Mouse (Mus musculus) MEL (cell line): Measurements from ENCODE around the gene Prph2. TPM values are rescaled to one million over a fixed set of nuclear protein-coding genes. Genes with fewer than 3 reads are reported as not detected.

ENCODE experiments used
- DNase-seq: peaks from one replicate; pipeline ENCODE4 v3.0.0; 2011; ENCODE audit warnings: low read depth, low spot score
- H3K27ac ChIP-seq: 2 replicates; pipeline ENCODE4 v1.5.1; 2012; ENCODE audit warnings: low read depth, mild to moderate bottlenecking, control low read depth, low read length, moderate library complexity; ENCODE audit not compliant: control insufficient read depth
- H3K27me3 ChIP-seq, 2 experiments: fragments of 150-350 bp in 1 of 2; sonication (generic) in 1 of 2; 2 replicates each; pipeline ENCODE4 v1.6.1; 2012; ENCODE audit warnings: low read length in 2 of 2, mild to moderate bottlenecking in 2 of 2, improper control_type of control experiment in 1 of 2, moderate library complexity in 1 of 2; ENCODE audit not compliant: insufficient read depth in 2 of 2, control insufficient read depth in 1 of 2
- H3K36me3 ChIP-seq, 2 experiments: 2 replicates each; pipeline ENCODE4 v1.6.1; 2012 to 2014; ENCODE audit warnings: low read length in 2 of 2, improper control_type of control experiment in 1 of 2, inconsistent platforms in 1 of 2, mild to moderate bottlenecking in 1 of 2; ENCODE audit not compliant: insufficient read depth in 2 of 2, control insufficient read depth in 1 of 2
- H3K4me1 ChIP-seq, 2 experiments: fragments of 150-350 bp in 1 of 2; sonication (generic) in 1 of 2; 2 replicates each; pipeline ENCODE4 v1.6.1; 2012; ENCODE audit warnings: low read length in 2 of 2, improper control_type of control experiment in 1 of 2, mild to moderate bottlenecking in 1 of 2; ENCODE audit not compliant: insufficient read depth in 2 of 2, control insufficient read depth in 1 of 2
- H3K4me3 ChIP-seq, 2 experiments: fragments of 150-350 bp in 1 of 2; sonication (generic) in 1 of 2; 2 replicates each; pipeline ENCODE4 v1.5.1; 2012; ENCODE audit warnings: low read depth in 2 of 2, low read length in 2 of 2, mild to moderate bottlenecking in 2 of 2, moderate library complexity in 2 of 2, control low read depth in 1 of 2, improper control_type of control experiment in 1 of 2; ENCODE audit not compliant: control insufficient read depth in 1 of 2, insufficient read depth in 1 of 2
- H3K79me2 ChIP-seq: 2 replicates; pipeline ENCODE4 v1.6.1; 2012; ENCODE audit warnings: mild to moderate bottlenecking, low read length, moderate library complexity; ENCODE audit not compliant: control insufficient read depth, poor library complexity, insufficient read depth
- H3K9ac ChIP-seq: 2 replicates; pipeline ENCODE4 v1.6.1; 2012; ENCODE audit warnings: low read depth, mild to moderate bottlenecking, control low read depth, low read length, moderate library complexity; ENCODE audit not compliant: control insufficient read depth, poor library complexity, severe bottlenecking
- H3K9me3 ChIP-seq: fragments of 150-350 bp; sonication (generic); replicated peaks from 2 replicates; pipeline ENCODE4 v1.6.1; 2012; ENCODE audit warnings: mild to moderate bottlenecking, low read length, improper control_type of control experiment, moderate library complexity; ENCODE audit not compliant: insufficient read depth
- BHLHE40 ChIP-seq: IDR thresholded peaks from 2 replicates; pipeline ENCODE4 v1.6.1; 2012; ENCODE audit warnings: low read depth, mild to moderate bottlenecking, inconsistent platforms, low read length, improper control_type of control experiment, borderline replicate concordance
- CHD1 ChIP-seq: IDR thresholded peaks from 2 replicates; pipeline ENCODE4 v1.6.1; 2012; ENCODE audit warnings: low read depth, mild to moderate bottlenecking, inconsistent platforms, low read length, improper control_type of control experiment
- CTCF ChIP-seq, 3 experiments: IDR thresholded peaks in 2 of 3; conservative IDR thresholded peaks in 1 of 3; 2 replicates each; pipeline ENCODE4 v1.5.1; 2011 to 2012; ENCODE audit warnings: low read length in 3 of 3, low read depth in 2 of 3, mild to moderate bottlenecking in 2 of 3, improper control_type of control experiment in 1 of 3, inconsistent platforms in 1 of 3, mixed read lengths in 1 of 3, moderate library complexity in 1 of 3; ENCODE audit not compliant: control insufficient read depth in 1 of 3, insufficient read depth in 1 of 3, poor library complexity in 1 of 3, severe bottlenecking in 1 of 3
- ELF1 ChIP-seq: IDR thresholded peaks from 2 replicates; pipeline ENCODE4 v1.6.1; 2014; ENCODE audit warnings: low read depth, mild to moderate bottlenecking, inconsistent platforms, low read length, improper control_type of control experiment, moderate library complexity
- EP300 ChIP-seq, 2 experiments: IDR thresholded peaks; 2 replicates each; pipeline ENCODE4 v1.6.1; 2011; ENCODE audit warnings: improper control_type of control experiment in 2 of 2, low read length in 2 of 2, low read depth in 1 of 2, mild to moderate bottlenecking in 1 of 2
- ETS1 ChIP-seq: IDR thresholded peaks from 2 replicates; pipeline ENCODE4 v1.6.1; 2012; ENCODE audit warnings: low read depth, mild to moderate bottlenecking, inconsistent platforms, low read length, improper control_type of control experiment, moderate library complexity
- GABPA ChIP-seq: IDR thresholded peaks from 2 replicates; pipeline ENCODE4 v1.6.1; 2012; ENCODE audit warnings: low read depth, mild to moderate bottlenecking, inconsistent platforms, low read length, improper control_type of control experiment, moderate library complexity
- HCFC1 ChIP-seq: IDR thresholded peaks from 2 replicates; pipeline ENCODE4 v1.6.1; 2012; ENCODE audit warnings: low read depth, mild to moderate bottlenecking, inconsistent platforms, low read length, improper control_type of control experiment, moderate library complexity
- JUND ChIP-seq: IDR thresholded peaks from 2 replicates; pipeline ENCODE4 v1.6.1; 2011; ENCODE audit warnings: low read depth, mild to moderate bottlenecking, improper control_type of control experiment, low read length
- KAT2A ChIP-seq: conservative IDR thresholded peaks from 2 replicates; pipeline ENCODE4 v1.6.1; 2012; ENCODE audit warnings: low read depth, low read length, improper control_type of control experiment, inconsistent platforms
- MAFK ChIP-seq: IDR thresholded peaks from 2 replicates; pipeline ENCODE4 v1.6.1; 2011; ENCODE audit warnings: low read depth, mild to moderate bottlenecking, low read length, improper control_type of control experiment, borderline replicate concordance
- MAX ChIP-seq: IDR thresholded peaks from 2 replicates; pipeline ENCODE4 v1.6.1; 2011; ENCODE audit warnings: low read length, improper control_type of control experiment
- MAZ ChIP-seq: IDR thresholded peaks from 2 replicates; pipeline ENCODE4 v1.6.1; 2012; ENCODE audit warnings: low read depth, mild to moderate bottlenecking, inconsistent platforms, low read length, improper control_type of control experiment
- MEF2A ChIP-seq: IDR thresholded peaks from 2 replicates; pipeline ENCODE4 v1.6.1; 2014; ENCODE audit warnings: low read depth, mild to moderate bottlenecking, inconsistent platforms, low read length, improper control_type of control experiment; ENCODE audit not compliant: poor library complexity, insufficient replicate concordance, severe bottlenecking; ENCODE audit errors: extremely low read depth
- MXI1 ChIP-seq: IDR thresholded peaks from 2 replicates; pipeline ENCODE4 v1.6.1; 2011; ENCODE audit warnings: mild to moderate bottlenecking, low read depth, low read length, improper control_type of control experiment
- MYC ChIP-seq: IDR thresholded peaks from 2 replicates; pipeline ENCODE4 v1.6.1; 2011; ENCODE audit warnings: low read depth, mild to moderate bottlenecking, low read length, improper control_type of control experiment, moderate library complexity
- NELFE ChIP-seq: IDR thresholded peaks from 2 replicates; pipeline ENCODE4 v1.6.1; 2011; ENCODE audit warnings: low read depth, low read length, improper control_type of control experiment
- NRF1 ChIP-seq: IDR thresholded peaks from 2 replicates; pipeline ENCODE4 v1.6.1; 2014; ENCODE audit warnings: low read depth, mild to moderate bottlenecking, inconsistent platforms, low read length, improper control_type of control experiment, moderate library complexity; ENCODE audit not compliant: poor library complexity, insufficient read depth, severe bottlenecking
- POLR2A ChIP-seq, 2 experiments: IDR thresholded peaks; 2 replicates each; pipeline ENCODE4 v1.6.1; 2011 to 2012; ENCODE audit warnings: low read length in 2 of 2, mild to moderate bottlenecking in 2 of 2, control low read depth in 1 of 2, improper control_type of control experiment in 1 of 2, low read depth in 1 of 2, moderate library complexity in 1 of 2; ENCODE audit not compliant: control insufficient read depth in 1 of 2, insufficient read depth in 1 of 2, poor library complexity in 1 of 2
- POLR2AphosphoS2 ChIP-seq: IDR thresholded peaks from 2 replicates; pipeline ENCODE4 v1.6.1; 2011; ENCODE audit warnings: low read length, improper control_type of control experiment
- RCOR1 ChIP-seq: IDR thresholded peaks from 2 replicates; pipeline ENCODE4 v1.6.1; 2012; ENCODE audit warnings: low read depth, mild to moderate bottlenecking, inconsistent platforms, low read length, improper control_type of control experiment
- SIN3A ChIP-seq: IDR thresholded peaks from 2 replicates; pipeline ENCODE4 v1.6.1; 2012; ENCODE audit warnings: low read length, improper control_type of control experiment, inconsistent platforms
- SMC3 ChIP-seq: IDR thresholded peaks from 2 replicates; pipeline ENCODE4 v1.6.1; 2011; ENCODE audit warnings: low read depth, low read length, improper control_type of control experiment
- TAL1 ChIP-seq: IDR thresholded peaks from 2 replicates; pipeline ENCODE4 v1.6.1; 2012; ENCODE audit warnings: mild to moderate bottlenecking, inconsistent platforms, low read length, moderate library complexity, mixed read lengths
- TBP ChIP-seq: IDR thresholded peaks from 2 replicates; pipeline ENCODE4 v1.8.0; 2011; ENCODE audit warnings: low read depth, low read length, improper control_type of control experiment
- TCF12 ChIP-seq: IDR thresholded peaks from 2 replicates; pipeline ENCODE4 v1.6.1; 2014; ENCODE audit warnings: low read depth, mild to moderate bottlenecking, inconsistent platforms, low read length, improper control_type of control experiment, moderate library complexity
- USF2 ChIP-seq, 2 experiments: IDR thresholded peaks; 2 replicates each; pipeline ENCODE4 v1.6.1; 2011 to 2012; ENCODE audit warnings: improper control_type of control experiment in 2 of 2, low read length in 2 of 2, borderline replicate concordance in 1 of 2, inconsistent platforms in 1 of 2, low read depth in 1 of 2, mild to moderate bottlenecking in 1 of 2; ENCODE audit not compliant: insufficient read depth in 1 of 2
- ZC3H11A ChIP-seq: IDR thresholded peaks from 2 replicates; pipeline ENCODE4 v1.6.1; 2012; ENCODE audit warnings: low read depth, mild to moderate bottlenecking, inconsistent platforms, low read length, improper control_type of control experiment
- ZMIZ1 ChIP-seq: IDR thresholded peaks from 2 replicates; pipeline ENCODE4 v1.6.1; 2012; ENCODE audit warnings: low read depth, mild to moderate bottlenecking, inconsistent platforms, low read length, improper control_type of control experiment, moderate library complexity
- ZNF384 ChIP-seq: IDR thresholded peaks from 2 replicates; pipeline ENCODE4 v1.6.1; 2012; ENCODE audit warnings: low read depth, mild to moderate bottlenecking, inconsistent platforms, low read length, improper control_type of control experiment
- polyA plus RNA-seq, 2 experiments: library from polyadenylated mRNA; stranded (reverse) in 1 of 2; unstranded in 1 of 2; fragments of >175 nt in 1 of 2; fragments of >200 nt in 1 of 2; gene quantifications; 2 replicates each; pipeline versions ENCODE4 v1.2.1 to v1.2.4; 2012; ENCODE audit warnings: low replicate concordance in 2 of 2, low read depth in 1 of 2; ENCODE audit not compliant: insufficient read length in 2 of 2, insufficient read depth in 1 of 2, missing spikeins in 1 of 2
- total RNA-seq: library from RNA; depleted of rRNA; stranded (reverse); fragments of 300-350 nt; gene quantifications from 2 replicates; pipeline ENCODE4 v1.2.3, GENCODE M21; 2012

The Prph2 gene
- total and polyA plus RNA-seq, 3 experiments: not detected

DNA sequence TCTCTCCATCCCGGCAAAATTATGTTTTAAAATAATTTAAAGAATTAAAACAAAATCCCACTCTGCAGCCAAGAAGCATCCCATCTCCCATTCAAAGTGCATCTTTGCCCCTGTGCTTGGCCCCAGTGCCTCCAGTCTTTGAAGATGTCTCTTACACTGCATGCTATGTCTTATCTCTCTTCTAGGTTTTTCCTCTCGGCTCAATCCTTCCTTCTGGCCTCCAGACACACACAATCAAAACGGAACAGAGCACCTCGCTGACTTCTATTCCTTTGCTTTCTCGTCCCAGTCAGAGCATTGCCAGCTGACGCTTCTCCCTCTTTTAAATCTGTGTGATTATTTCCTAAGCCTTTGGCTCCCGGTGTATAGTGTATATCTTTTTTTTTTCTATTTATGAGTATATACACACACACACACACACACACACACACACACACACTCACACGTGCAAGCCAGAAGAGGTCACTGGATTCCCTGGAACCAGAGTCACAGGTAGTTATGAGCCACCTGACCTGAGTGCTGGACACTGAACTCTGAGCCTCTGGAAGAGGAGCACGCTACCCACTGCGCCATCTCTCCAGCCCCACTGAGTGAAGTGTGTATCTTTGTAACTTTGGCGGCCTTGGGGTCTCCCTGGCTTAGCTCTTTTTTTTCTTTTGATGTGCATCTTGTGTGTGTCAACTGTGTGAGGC is 24.9 kb upstream of the Prph2 start (continued):
- TF ChIP-seq GABPA: no peak
- no peak for TF ChIP-seq TBP
- TF ChIP-seq POLR2A (IDR thresholded peaks at IDR 0.05; ENCODE audit: control insufficient read depth in 1 of 2, insufficient read depth in 1 of 2, low read depth in 1 of 2, low read length in 2 of 2, poor library complexity in 1 of 2): no peak
- peak; percentile 53 for TF ChIP-seq TAL1
- TF ChIP-seq MXI1: peak; percentile 54
- TF ChIP-seq ETS1: peak; percentile 52; the same call in 1 of the 2 replicates
- no peak for TF ChIP-seq MEF2A
- TF ChIP-seq SMC3: no peak
- no peak for TF ChIP-seq KAT2A
- TF ChIP-seq NELFE: no peak
- no peak for TF ChIP-seq MYC
- no peak for TF ChIP-seq POLR2AphosphoS2
- no peak for TF ChIP-seq ZC3H11A
- TF ChIP-seq USF2 (IDR thresholded peaks at IDR 0.05; ENCODE audit: borderline replicate concordance in 1 of 2, insufficient read depth in 1 of 2, low read depth in 1 of 2, low read length in 2 of 2): no peak

DNA sequence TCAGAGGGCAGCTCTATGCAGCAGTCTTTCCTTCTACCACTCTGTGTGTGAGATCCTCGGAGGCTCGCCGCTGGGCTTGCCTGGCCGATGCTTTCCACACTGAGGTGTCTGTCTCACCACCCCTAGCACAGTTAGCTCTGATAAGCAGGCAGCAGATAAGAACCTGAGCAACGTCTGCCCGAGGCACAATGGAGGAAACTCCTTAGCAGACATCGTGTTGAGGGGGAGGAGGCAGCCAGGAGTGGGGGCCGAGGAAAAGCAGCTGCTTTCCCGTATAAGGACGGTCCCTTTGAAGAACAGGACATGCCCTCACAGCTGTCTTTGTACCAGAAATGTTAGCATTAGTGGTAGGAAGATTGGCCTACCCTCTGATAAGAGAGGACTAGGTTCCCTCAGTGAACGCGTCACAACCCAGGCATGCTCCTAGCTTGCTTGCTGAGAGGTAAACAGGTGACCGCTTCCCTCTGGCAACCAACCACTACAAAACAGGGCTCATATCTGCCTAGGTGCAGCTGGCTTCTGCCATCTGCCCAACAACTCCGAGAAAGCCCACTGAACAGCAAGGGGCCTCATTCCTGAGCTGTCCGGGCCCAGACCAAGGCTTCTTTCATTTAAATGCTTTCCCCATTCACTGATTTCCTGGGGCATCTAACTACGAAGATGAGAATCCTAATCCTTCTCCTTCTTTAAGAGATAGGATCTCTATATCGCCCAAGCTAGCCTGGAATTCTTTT is 24.2 kb upstream of the Prph2 start:
- peaks cover 9% of the 10 kb centered on the region for H3K79me2 ChIP-seq
- H3K9me3 ChIP-seq: no peaks in the 10 kb centered on the region
- peaks cover 10 to 44% of the 10 kb centered on the region in 2 experiments for H3K4me1 ChIP-seq
- peak; percentile 85 for DNase-seq
- H3K9ac ChIP-seq: peak overlapping the region; percentile 54
- no peaks in the 10 kb centered on the region for H3K27me3 ChIP-seq
- peak overlapping the region; percentile 32 to 43 for H3K4me3 ChIP-seq
- peak overlapping the region; percentile 91 for H3K27ac ChIP-seq
- peaks cover 0 to 24% of the 10 kb centered on the region in 2 experiments; a peak in 2 of 4 replicates for H3K36me3 ChIP-seq
- peak; percentile 47; the same call in 1 of the 2 replicates for TF ChIP-seq MEF2A
- TF ChIP-seq SMC3: no peak
- 0 out of 2 replicates have a peak, but pooled peaks have one; percentile 54 for TF ChIP-seq ZNF384
- TF ChIP-seq BHLHE40: no peak; the same call in 1 of the 2 replicates
- TF ChIP-seq MAX: peak; percentile 61; the same call in 1 of the 2 replicates
- TF ChIP-seq ELF1: no peak
- no peak; the same call in 1 of the 2 replicates for TF ChIP-seq CHD1
- no peak for TF ChIP-seq MAFK
- no peak for TF ChIP-seq GABPA
- 0 out of 2 replicates have a peak, but pooled peaks have one; percentile 25 for TF ChIP-seq NRF1
- TF ChIP-seq KAT2A: no peak
- TF ChIP-seq EP300 (IDR thresholded peaks at IDR 0.05; ENCODE audit: low read depth in 1 of 2, low read length in 2 of 2): peak; percentile 82 to 91
- peak; percentile 59 for TF ChIP-seq NELFE
- TF ChIP-seq ZC3H11A: peak; percentile 24
- TF ChIP-seq TCF12: peak; percentile 86
- TF ChIP-seq JUND: no peak
- TF ChIP-seq HCFC1: 0 out of 2 replicates have a peak, but pooled peaks have one; percentile 12
- peak; percentile 78 for TF ChIP-seq SIN3A
- TF ChIP-seq ETS1: peak; percentile 85
- 0 out of 2 replicates have a peak, but pooled peaks have one; percentile 39 for TF ChIP-seq POLR2AphosphoS2
- peak; percentile 79; the same call in 1 of the 2 replicates for TF ChIP-seq ZMIZ1
- peak; percentile 79 for TF ChIP-seq RCOR1
- TF ChIP-seq MAZ: peak; percentile 90
- no peak for TF ChIP-seq CTCF (IDR thresholded peaks at IDR 0.05 in 2 of 3, conservative IDR thresholded peaks at IDR 0.05 in 1 of 3; ENCODE audit: control insufficient read depth in 1 of 3, insufficient read depth in 1 of 3, low read depth in 2 of 3, low read length in 3 of 3, poor library complexity in 1 of 3, severe bottlenecking in 1 of 3)
